Mouse (Mus musculus) hindbrain, embryonic 13.5 days (tissue): ENCODE results near the gene Lhcgr. TPM values are rescaled to one million over a fixed set of nuclear protein-coding genes. Genes with fewer than 3 reads are reported as not detected.
"Not testable (repeated sequence)": the region's sequence is repeated elsewhere in the genome, so short reads cannot be mapped to it uniquely, and the experiment has no call there.

Experiments
- ATAC-seq: fragments of 200-750 bp; cut with Nextera tagmentation; 2 replicates; pipeline ENCODE4 v1.8.0; 2017; ENCODE audit warnings: moderate TSS enrichment; ENCODE audit not compliant: low FRiP score
- H3K27ac ChIP-seq: fragments of 300-500 bp; sonication (generic); 2 replicates; pipeline ENCODE4 v1.5.1; 2015; ENCODE audit warnings: inconsistent platforms, mild to moderate bottlenecking, moderate library complexity
- H3K27me3 ChIP-seq: fragments of 300-500 bp; sonication (generic); 2 replicates; pipeline ENCODE4 v1.6.1; 2015; ENCODE audit warnings: mild to moderate bottlenecking, inconsistent platforms
- H3K36me3 ChIP-seq: fragments of 300-500 bp; sonication (generic); 2 replicates; pipeline ENCODE4 v1.6.1; 2015; ENCODE audit warnings: mild to moderate bottlenecking, inconsistent platforms
- H3K4me1 ChIP-seq: fragments of 300-500 bp; sonication (generic); replicated peaks from 2 replicates; pipeline ENCODE4 v1.6.1; 2015; ENCODE audit warnings: inconsistent platforms
- H3K4me2 ChIP-seq: fragments of 300-500 bp; sonication (generic); 2 replicates; pipeline ENCODE4 v1.6.1; 2015; ENCODE audit warnings: inconsistent platforms, mild to moderate bottlenecking, moderate library complexity
- H3K4me3 ChIP-seq: fragments of 300-500 bp; sonication (generic); 2 replicates; pipeline ENCODE4 v1.5.1; 2015; ENCODE audit warnings: mild to moderate bottlenecking, inconsistent platforms
- H3K9ac ChIP-seq: fragments of 300-500 bp; sonication (generic); 2 replicates; pipeline ENCODE4 v1.6.1; 2015; ENCODE audit warnings: mild to moderate bottlenecking, inconsistent platforms
- H3K9me3 ChIP-seq: fragments of 300-500 bp; sonication (generic); 2 replicates; pipeline ENCODE4 v1.6.1; 2016; ENCODE audit warnings: inconsistent platforms
- WGBS: fragments of 180-500 bp; shearing (Covaris S2); methylation state at CpG from one replicate; pipeline ENCODE4 v1.1.7; 2015; 5-methylcytosine and 5-hydroxymethylcytosine counted together
- polyA plus RNA-seq: library from polyadenylated mRNA; unstranded; fragments of >200 nt; fragmentation: Nextera tagmentation; extraction: Ambion mirVana; gene quantifications from 2 replicates; pipeline ENCODE4 v1.2.1, GENCODE M21; 2015

The Lhcgr gene
- 1.9 and 2.7 TPM in 2 replicates for polyA plus RNA-seq

- Histone ChIP-seq H3K36me3 (no peaks in the 10 kb centered on the region), H3K9ac (peak within 1 kb of the TSS; percentile 53), H3K4me1 (peaks cover 20% of the 10 kb centered on the region), H3K9me3 (no peaks in the 10 kb centered on the region), H3K4me2 (peak within 1 kb of the TSS; percentile 47), H3K4me3 (peak within 1 kb of the TSS; percentile 14), H3K27me3 (0 out of 2 replicates have a peak, but pooled peaks cover 5% of the 10 kb centered on the region), H3K27ac (no peak within 1 kb of the TSS)
- ATAC-seq = peak; percentile 71
- WGBS = 26% methylated on average over 19 of the region's 31 CpGs
Measured at GRCm38 (mm10) chr17:88791440-88792152, at the start of gene Lhcgr. Gene Lhcgr, minus strand, starts transcription at chr17:88791990.

GRCm38 (mm10) chr17:88817601-88818000 is 25.8 kb upstream of the Lhcgr start:
- no peak for ATAC-seq

GRCm38 (mm10) chr17:88812943-88813342 is 21.2 kb upstream of the Lhcgr start:
- 87% methylated on average over 3 of the region's 3 CpGs for WGBS
- not testable (repeated sequence) for H3K4me3 ChIP-seq, H3K9ac ChIP-seq, H3K27ac ChIP-seq, H3K27me3 ChIP-seq, ATAC-seq, H3K9me3 ChIP-seq, H3K4me1 ChIP-seq, H3K4me2 ChIP-seq, H3K36me3 ChIP-seq

More at GRCm38 (mm10) chr17:88817601-88818000, 25.8 kb upstream of the Lhcgr start:
- no peaks in the 10 kb centered on the region for H3K36me3 ChIP-seq
- no peak overlapping the region for H3K4me2 ChIP-seq
- H3K4me1 ChIP-seq = no peaks in the 10 kb centered on the region
- no peaks in the 10 kb centered on the region for H3K27me3 ChIP-seq
- no peak overlapping the region for H3K27ac ChIP-seq
- 32% methylated on average over 2 of the region's 2 CpGs for WGBS
- H3K9ac ChIP-seq = no peak overlapping the region
- no peaks in the 10 kb centered on the region for H3K9me3 ChIP-seq
- no peak overlapping the region for H3K4me3 ChIP-seq

DNA sequence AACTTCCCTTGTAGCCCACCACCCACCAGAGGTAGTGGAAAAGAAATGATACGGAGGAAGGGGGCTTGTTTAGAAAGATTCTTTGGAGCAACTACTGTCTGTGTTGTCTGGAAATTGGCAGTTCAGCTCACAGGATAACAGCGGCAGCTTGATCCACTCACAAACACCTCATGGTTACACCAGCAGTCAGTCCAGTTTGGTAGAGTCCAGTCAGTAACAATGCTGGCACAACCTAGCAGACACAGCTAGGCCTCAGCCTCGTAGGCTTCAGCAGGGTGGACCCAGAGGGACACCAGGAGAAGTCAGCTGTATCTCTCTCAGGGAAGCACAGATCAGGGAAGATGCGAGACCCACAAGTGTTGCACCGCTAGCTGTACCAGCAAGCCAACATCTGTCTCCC is 19.0 kb upstream of the Lhcgr start:
- no peak overlapping the region for H3K9ac ChIP-seq
- no peak overlapping the region for H3K4me2 ChIP-seq
- H3K4me3 ChIP-seq = no peak overlapping the region
- no peaks in the 10 kb centered on the region for H3K36me3 ChIP-seq
- H3K27ac ChIP-seq = no peak overlapping the region
- H3K4me1 ChIP-seq = no peaks in the 10 kb centered on the region
- H3K27me3 ChIP-seq = no peaks in the 10 kb centered on the region
- no peak for ATAC-seq
- H3K9me3 ChIP-seq = no peaks in the 10 kb centered on the region
- WGBS = 95% methylated on average over 5 of the region's 5 CpGs

GRCm38 (mm10) chr17:88806421-88806820 is 14.6 kb upstream of the Lhcgr start:
- no peaks in the 10 kb centered on the region for H3K36me3 ChIP-seq
- ATAC-seq = no peak
- H3K27ac ChIP-seq = no peak overlapping the region
- no peak overlapping the region for H3K9ac ChIP-seq
- no peak overlapping the region for H3K4me2 ChIP-seq
- WGBS = 94% methylated on average over 8 of the region's 8 CpGs
- H3K4me3 ChIP-seq = no peak overlapping the region
- H3K27me3 ChIP-seq = no peaks in the 10 kb centered on the region
- no peaks in the 10 kb centered on the region for H3K9me3 ChIP-seq
- no peaks in the 10 kb centered on the region for H3K4me1 ChIP-seq

- no peaks in the 10 kb centered on the region for H3K9me3 ChIP-seq
- no peak overlapping the region for H3K9ac ChIP-seq
- no peaks in the 10 kb centered on the region for H3K27me3 ChIP-seq
- no peaks in the 10 kb centered on the region for H3K4me1 ChIP-seq
- H3K27ac ChIP-seq = no peak overlapping the region
- no peak for ATAC-seq
- no peaks in the 10 kb centered on the region for H3K36me3 ChIP-seq
- H3K4me2 ChIP-seq = no peak overlapping the region
- H3K4me3 ChIP-seq = no peak overlapping the region
Measured at GRCm38 (mm10) chr17:88803441-88803840, 11.7 kb upstream of the Lhcgr start.

DNA sequence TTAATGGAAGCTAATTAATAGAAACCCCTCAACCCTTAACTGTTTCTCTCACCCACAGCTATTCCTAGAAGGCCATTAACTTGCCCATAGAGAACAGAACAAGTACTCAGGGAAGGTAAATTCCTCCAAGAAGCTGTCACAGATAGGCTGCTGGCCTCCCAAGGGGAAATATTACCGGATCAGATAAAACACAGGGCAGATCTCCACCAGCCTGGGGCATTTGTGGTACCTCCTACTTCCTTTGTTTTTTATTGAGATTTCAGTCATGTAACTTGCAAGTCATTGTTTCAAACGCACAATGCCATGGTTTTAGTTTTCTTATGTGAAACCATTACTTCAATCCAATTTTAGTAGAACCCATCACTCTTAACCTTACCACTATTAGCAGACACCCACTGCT is 1.1 kb downstream of the Lhcgr start:
- Histone ChIP-seq H3K27ac (no peak overlapping the region), H3K4me3 (no peak overlapping the region), H3K36me3 (no peaks in the 10 kb centered on the region), H3K9ac (no peak overlapping the region), H3K27me3 (0 out of 2 replicates have a peak, but pooled peaks cover 5% of the 10 kb centered on the region), H3K4me1 (peaks cover 20% of the 10 kb centered on the region), H3K9me3 (no peaks in the 10 kb centered on the region), H3K4me2 (no peak overlapping the region)
- WGBS = 48% methylated on average over 2 of the region's 2 CpGs
- no peak for ATAC-seq

- ATAC-seq = no peak
- no peak overlapping the region for H3K27ac ChIP-seq
- no peak overlapping the region for H3K9ac ChIP-seq
- H3K4me3 ChIP-seq = no peak overlapping the region
- no peaks in the 10 kb centered on the region for H3K9me3 ChIP-seq
- WGBS = 80% methylated on average over 2 of the region's 2 CpGs
- 0 out of 2 replicates have a peak, but pooled peaks cover 5% of the 10 kb centered on the region for H3K27me3 ChIP-seq
- H3K4me1 ChIP-seq = peaks cover 20% of the 10 kb centered on the region
- no peaks in the 10 kb centered on the region for H3K36me3 ChIP-seq
- no peak overlapping the region for H3K4me2 ChIP-seq
Measured at GRCm38 (mm10) chr17:88788392-88788791, 3.4 kb downstream of the Lhcgr start.

- Histone ChIP-seq H3K27me3 (no peaks in the 10 kb centered on the region), H3K4me1 (peaks cover 18% of the 10 kb centered on the region), H3K36me3 (no peaks in the 10 kb centered on the region), H3K27ac (no peak overlapping the region), H3K9me3 (no peaks in the 10 kb centered on the region), H3K9ac (no peak overlapping the region), H3K4me2 (no peak overlapping the region), H3K4me3 (no peak overlapping the region)
- WGBS = 60% methylated on average over 6 of the region's 6 CpGs
- ATAC-seq = no peak
Measured at GRCm38 (mm10) chr17:88786881-88787280, 4.9 kb downstream of the Lhcgr start.

GRCm38 (mm10) chr17:88786385-88786784 is 5.4 kb downstream of the Lhcgr start:
- 86% methylated on average over 4 of the region's 4 CpGs for WGBS
- Histone ChIP-seq H3K4me1 (peaks cover 13% of the 10 kb centered on the region), H3K36me3 (no peaks in the 10 kb centered on the region), H3K4me2 (no peak overlapping the region), H3K4me3 (no peak overlapping the region), H3K27me3 (no peaks in the 10 kb centered on the region), H3K9ac (no peak overlapping the region), H3K9me3 (no peaks in the 10 kb centered on the region), H3K27ac (no peak overlapping the region)
- ATAC-seq = no peak

- Histone ChIP-seq H3K27ac (no peak overlapping the region), H3K4me1 (peaks cover 6% of the 10 kb centered on the region), H3K9ac (no peak overlapping the region), H3K4me3 (no peak overlapping the region), H3K27me3 (no peaks in the 10 kb centered on the region), H3K36me3 (no peaks in the 10 kb centered on the region), H3K4me2 (no peak overlapping the region), H3K9me3 (no peaks in the 10 kb centered on the region)
- 34% methylated on average over 3 of the region's 3 CpGs for WGBS
- ATAC-seq = no peak
Measured at GRCm38 (mm10) chr17:88779148-88779547, 12.6 kb downstream of the Lhcgr start.

GRCm38 (mm10) chr17:88774103-88774526 is 17.7 kb downstream of the Lhcgr start:
- WGBS = 22% methylated on average over 9 of the region's 9 CpGs
- Histone ChIP-seq H3K4me2 (no peak overlapping the region), H3K9me3 (no peaks in the 10 kb centered on the region), H3K4me1 (peaks cover 15% of the 10 kb centered on the region), H3K27me3 (no peaks in the 10 kb centered on the region), H3K36me3 (no peaks in the 10 kb centered on the region), H3K27ac (peak overlapping the region; percentile 80), H3K4me3 (no peak overlapping the region), H3K9ac (no peak overlapping the region)
- ATAC-seq = peak; percentile 37; the same call in 1 of the 2 replicates

DNA sequence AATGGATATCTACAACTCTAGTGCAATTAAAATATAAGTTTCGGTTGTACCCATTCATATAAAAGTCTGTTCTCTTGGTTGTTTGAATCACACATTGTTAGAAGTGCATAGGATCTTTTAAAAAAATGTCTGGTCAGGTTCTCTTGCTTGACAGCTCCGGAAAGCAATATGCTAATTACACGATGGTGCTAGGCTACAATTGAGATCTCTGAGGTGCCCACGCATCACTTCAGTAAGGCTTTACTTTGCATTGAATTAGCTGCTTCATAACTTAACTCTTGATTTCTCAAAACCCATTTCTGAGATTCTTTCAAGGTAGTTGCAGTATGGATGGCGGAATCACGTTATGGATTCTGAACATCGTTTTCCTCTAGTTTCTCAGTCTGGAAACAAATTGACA is 21.7 kb downstream of the Lhcgr start:
- no peak for ATAC-seq
- H3K27me3 ChIP-seq = no peaks in the 10 kb centered on the region
- no peaks in the 10 kb centered on the region for H3K9me3 ChIP-seq
- WGBS = 84% methylated on average over 7 of the region's 7 CpGs
- peaks cover 15% of the 10 kb centered on the region for H3K4me1 ChIP-seq
- no peaks in the 10 kb centered on the region for H3K36me3 ChIP-seq
- no peak overlapping the region for H3K4me2 ChIP-seq
- H3K27ac ChIP-seq = no peak overlapping the region
- H3K4me3 ChIP-seq = no peak overlapping the region
- no peak overlapping the region for H3K9ac ChIP-seq
